Mouse (Mus musculus): ENCODE data around the gene Casp8. TPM values are rescaled to one million over a fixed set of nuclear protein-coding genes. Genes with fewer than 3 reads are reported as not detected.
"Not testable (repeated sequence)": the region's sequence is repeated elsewhere in the genome, so short reads cannot be mapped to it uniquely, and the experiment has no call there.

Gene Casp8
- polyA plus RNA-seq, 1 experiment from 2014 or later = 13.1 TPM

DNA sequence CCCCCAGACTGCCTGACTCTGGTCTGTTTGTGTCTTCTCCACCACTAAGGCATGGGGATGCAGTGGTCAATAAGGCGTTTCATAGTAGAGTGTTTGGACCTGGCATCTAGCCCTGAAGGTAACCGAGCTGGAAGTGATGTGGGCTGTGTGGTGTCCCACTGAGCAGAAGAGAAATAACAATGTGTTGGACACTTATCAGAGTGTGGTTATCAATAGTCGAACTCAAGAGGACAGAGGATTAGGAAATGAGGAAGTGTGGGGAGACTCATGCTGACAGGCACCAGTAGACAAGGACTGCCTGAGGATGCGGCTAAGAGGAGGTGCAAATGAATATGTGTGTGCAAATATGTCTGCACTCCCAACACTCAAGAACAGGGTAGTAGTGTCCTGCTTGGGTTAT lies 81.3 kb downstream of the Casp8 start:
- not testable (repeated sequence) for H3K4me1 ChIP-seq (ENCODE audit: control insufficient read depth, insufficient read depth, low read length); H3K36me3 ChIP-seq (ENCODE audit: control insufficient read depth, insufficient read depth, low read length); H3K9me3 ChIP-seq (ENCODE audit: control insufficient read depth, low read length); H3K4me2 ChIP-seq (ENCODE audit: low read depth); H3K27ac ChIP-seq (ENCODE audit: low read depth, low read length); H3K4me3 ChIP-seq (ENCODE audit: low read depth, low read length); H3K9ac ChIP-seq (ENCODE audit: low read length); H3K27me3 ChIP-seq (ENCODE audit: control insufficient read depth, insufficient read depth, low read length); ATAC-seq (ENCODE audit: insufficient read depth, low FRiP score, low TSS enrichment); DNase-seq (ENCODE audit: low spot score)
- WGBS = 87% methylated on average over 4 of the region's 4 CpGs

GRCm38 (mm10) chr1:58879291-58879690 lies 84.1 kb downstream of the Casp8 start:
- 85% methylated on average over 2 of the region's 2 CpGs for WGBS
- not testable (repeated sequence) for ATAC-seq (ENCODE audit: insufficient read depth, low FRiP score, low TSS enrichment); DNase-seq (ENCODE audit: low spot score)

DNA sequence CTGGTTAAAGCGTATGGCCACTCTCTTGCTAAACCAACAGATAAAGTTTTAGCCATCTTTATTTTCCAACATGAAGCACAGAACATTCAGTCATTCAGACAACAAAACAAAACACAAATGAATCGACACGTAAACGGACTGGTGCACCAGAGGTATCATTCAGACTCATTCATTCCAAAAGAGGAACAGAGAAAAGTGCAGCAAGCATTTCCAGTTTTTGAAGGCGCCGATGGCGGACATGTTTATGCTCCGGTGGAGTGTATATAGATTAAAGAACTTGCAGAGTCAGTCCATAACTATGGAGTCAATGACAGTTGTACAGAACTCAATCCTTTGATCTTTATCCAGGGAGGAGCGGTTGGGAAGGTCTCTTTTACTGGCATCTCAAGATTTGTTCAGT lies 88.1 kb downstream of the Casp8 start:
- H3K9me3 ChIP-seq (ENCODE audit: control insufficient read depth, low read length); ATAC-seq (ENCODE audit: insufficient read depth, low FRiP score, low TSS enrichment); H3K27me3 ChIP-seq (ENCODE audit: control insufficient read depth, insufficient read depth, low read length); H3K4me2 ChIP-seq (ENCODE audit: low read depth); H3K27ac ChIP-seq (ENCODE audit: low read depth, low read length); H3K36me3 ChIP-seq (ENCODE audit: control insufficient read depth, insufficient read depth, low read length); H3K4me1 ChIP-seq (ENCODE audit: control insufficient read depth, insufficient read depth, low read length); DNase-seq (ENCODE audit: low spot score); H3K9ac ChIP-seq (ENCODE audit: low read length); H3K4me3 ChIP-seq (ENCODE audit: low read depth, low read length): not testable (repeated sequence)
- WGBS = 88% methylated on average over 9 of the region's 9 CpGs

More at GRCm38 (mm10) chr1:58879291-58879690, 84.1 kb downstream of the Casp8 start:
- H3K9me3 ChIP-seq (ENCODE audit: control insufficient read depth, low read length); H3K4me2 ChIP-seq (ENCODE audit: low read depth); H3K4me3 ChIP-seq (ENCODE audit: low read depth, low read length); H3K27me3 ChIP-seq (ENCODE audit: control insufficient read depth, insufficient read depth, low read length); H3K27ac ChIP-seq (ENCODE audit: low read depth, low read length); H3K4me1 ChIP-seq (ENCODE audit: control insufficient read depth, insufficient read depth, low read length); H3K36me3 ChIP-seq (ENCODE audit: control insufficient read depth, insufficient read depth, low read length); H3K9ac ChIP-seq (ENCODE audit: low read length): not testable (repeated sequence)

DNA sequence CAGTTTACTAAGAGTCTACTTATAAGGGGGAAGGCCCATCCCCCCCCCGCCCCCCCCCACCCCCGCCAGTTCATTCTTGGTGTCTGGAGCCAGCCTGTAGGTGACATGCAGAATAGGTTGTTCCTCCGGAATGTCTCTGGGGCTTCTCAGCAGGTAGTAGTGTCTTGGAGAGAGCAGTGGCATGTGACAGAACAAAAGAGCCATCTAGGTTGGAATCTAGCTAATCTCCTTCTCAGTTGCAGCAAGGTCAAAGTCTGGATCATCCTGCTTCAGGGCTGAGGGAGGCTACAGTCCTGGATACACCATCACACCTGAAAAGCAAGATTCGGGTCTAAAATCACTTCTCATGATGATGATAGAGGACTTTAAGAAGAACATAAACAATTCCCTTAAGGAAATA lies 90.5 kb downstream of the Casp8 start:
- Histone ChIP-seq H3K9ac (ENCODE audit: low read length) (no peak overlapping the region), H3K4me2 (ENCODE audit: low read depth) (no peak overlapping the region), H3K27ac (ENCODE audit: low read depth, low read length) (no peak overlapping the region), H3K4me1 (ENCODE audit: control insufficient read depth, insufficient read depth, low read length) (no peaks in the 10 kb centered on the region), H3K27me3 (ENCODE audit: control insufficient read depth, insufficient read depth, low read length) (no peaks in the 10 kb centered on the region), H3K4me3 (ENCODE audit: low read depth, low read length) (no peak overlapping the region), H3K36me3 (ENCODE audit: control insufficient read depth, insufficient read depth, low read length) (no peaks in the 10 kb centered on the region), H3K9me3 (ENCODE audit: control insufficient read depth, low read length) (no peaks in the 10 kb centered on the region)
- ATAC-seq (ENCODE audit: insufficient read depth, low FRiP score, low TSS enrichment) (no peak), DNase-seq (ENCODE audit: low spot score) (no peak)
- 76% methylated on average over 4 of the region's 4 CpGs for WGBS

DNA sequence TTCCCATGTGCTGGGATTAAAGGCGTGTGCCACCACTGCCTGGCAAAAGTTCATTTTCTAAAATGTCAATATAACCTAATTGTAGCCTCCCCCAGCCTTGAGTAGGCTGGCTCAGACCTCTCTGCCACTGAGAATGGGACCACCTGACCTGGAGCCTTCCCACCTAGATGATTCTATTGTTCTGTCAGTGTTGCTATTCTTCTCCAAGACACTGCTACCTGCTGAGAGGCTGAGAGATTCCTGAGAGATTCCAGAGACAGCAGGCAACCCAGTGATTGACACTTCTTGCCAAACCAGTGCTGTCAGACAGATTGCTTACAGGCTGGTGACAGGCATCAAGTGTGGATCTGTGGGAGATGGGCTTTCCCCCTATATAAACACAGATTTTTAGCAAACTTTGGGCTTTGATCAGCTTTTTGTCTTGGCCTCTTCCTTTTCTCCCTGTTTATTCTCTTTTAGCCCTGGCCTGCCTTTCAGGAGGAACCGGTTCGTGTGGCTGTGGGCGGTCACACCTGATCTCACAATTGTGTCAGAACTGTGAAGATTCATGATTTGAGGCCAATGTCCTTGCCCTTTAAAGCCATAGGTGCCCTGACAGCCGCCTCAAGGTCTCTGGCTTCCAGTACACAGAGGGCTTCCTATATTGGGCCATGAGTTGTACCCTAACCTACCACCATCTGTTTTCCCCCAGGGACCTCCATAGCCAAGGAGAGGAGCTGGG lies 94.8 kb downstream of the Casp8 start:
- H3K4me1 ChIP-seq (ENCODE audit: control insufficient read depth, insufficient read depth, low read length) = no peaks in the 10 kb centered on the region
- no peak overlapping the region for H3K4me2 ChIP-seq (ENCODE audit: low read depth)
- no peak for ATAC-seq (ENCODE audit: insufficient read depth, low FRiP score, low TSS enrichment)
- DNase-seq (ENCODE audit: low spot score) = no peak
- 79% methylated on average over 5 of the region's 5 CpGs for WGBS
- no peak overlapping the region for H3K4me3 ChIP-seq (ENCODE audit: low read depth, low read length)
- H3K9me3 ChIP-seq (ENCODE audit: control insufficient read depth, low read length) = no peaks in the 10 kb centered on the region
- H3K9ac ChIP-seq (ENCODE audit: low read length) = no peak overlapping the region
- no peak overlapping the region for H3K27ac ChIP-seq (ENCODE audit: low read depth, low read length)
- no peaks in the 10 kb centered on the region for H3K27me3 ChIP-seq (ENCODE audit: control insufficient read depth, insufficient read depth, low read length)
- no peaks in the 10 kb centered on the region for H3K36me3 ChIP-seq (ENCODE audit: control insufficient read depth, insufficient read depth, low read length)

- H3K9ac ChIP-seq (ENCODE audit: low read length); H3K27me3 ChIP-seq (ENCODE audit: control insufficient read depth, insufficient read depth, low read length); H3K27ac ChIP-seq (ENCODE audit: low read depth, low read length); H3K4me1 ChIP-seq (ENCODE audit: control insufficient read depth, insufficient read depth, low read length); H3K36me3 ChIP-seq (ENCODE audit: control insufficient read depth, insufficient read depth, low read length); DNase-seq (ENCODE audit: low spot score); H3K4me2 ChIP-seq (ENCODE audit: low read depth); H3K9me3 ChIP-seq (ENCODE audit: control insufficient read depth, low read length); ATAC-seq (ENCODE audit: insufficient read depth, low FRiP score, low TSS enrichment); H3K4me3 ChIP-seq (ENCODE audit: low read depth, low read length): not testable (repeated sequence)
- 67% methylated on average over 4 of the region's 5 CpGs for WGBS
Measured at GRCm38 (mm10) chr1:58890697-58891290, 95.6 kb downstream of the Casp8 start.

DNA sequence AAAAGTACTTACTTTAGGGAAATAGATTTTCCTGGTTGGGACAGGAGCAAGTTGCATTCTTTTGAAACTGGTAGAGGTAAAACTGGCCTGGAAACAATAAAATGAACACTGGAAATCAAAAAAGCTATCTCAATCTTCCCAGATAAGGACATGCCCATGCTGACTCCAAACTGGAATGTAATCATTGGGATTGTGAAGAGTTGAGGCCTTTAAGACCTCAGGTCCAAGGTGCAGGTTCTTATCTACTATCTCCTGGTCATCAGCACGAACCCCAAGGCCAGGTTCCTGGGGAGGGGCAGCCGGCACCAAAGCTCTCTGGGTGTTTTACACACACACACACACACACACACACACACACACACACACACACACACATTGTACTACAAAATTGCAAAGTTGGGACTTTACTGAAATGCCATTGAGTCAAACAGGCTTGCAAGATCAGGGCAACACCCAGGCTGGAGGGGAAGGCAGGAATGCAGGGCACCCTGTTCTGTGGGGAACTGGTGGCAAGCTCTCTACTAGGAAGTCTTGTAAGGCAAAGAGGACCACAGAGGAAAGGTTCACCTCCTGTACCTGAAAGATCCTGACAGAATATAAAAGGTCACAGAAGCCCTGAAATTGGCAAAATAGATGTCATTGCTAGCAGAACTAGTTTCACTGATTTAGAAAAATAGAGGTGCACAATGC lies 96.5 kb downstream of the Casp8 start:
- H3K27me3 ChIP-seq (ENCODE audit: control insufficient read depth, insufficient read depth, low read length); H3K4me1 ChIP-seq (ENCODE audit: control insufficient read depth, insufficient read depth, low read length); H3K9me3 ChIP-seq (ENCODE audit: control insufficient read depth, low read length); H3K27ac ChIP-seq (ENCODE audit: low read depth, low read length); H3K4me3 ChIP-seq (ENCODE audit: low read depth, low read length); H3K36me3 ChIP-seq (ENCODE audit: control insufficient read depth, insufficient read depth, low read length); H3K9ac ChIP-seq (ENCODE audit: low read length); ATAC-seq (ENCODE audit: insufficient read depth, low FRiP score, low TSS enrichment); H3K4me2 ChIP-seq (ENCODE audit: low read depth); DNase-seq (ENCODE audit: low spot score): not testable (repeated sequence)
- WGBS = 68% methylated on average over 2 of the region's 2 CpGs

- not testable (repeated sequence) for H3K36me3 ChIP-seq (ENCODE audit: control insufficient read depth, insufficient read depth, low read length); H3K4me1 ChIP-seq (ENCODE audit: control insufficient read depth, insufficient read depth, low read length); H3K9ac ChIP-seq (ENCODE audit: low read length); H3K27ac ChIP-seq (ENCODE audit: low read depth, low read length); H3K27me3 ChIP-seq (ENCODE audit: control insufficient read depth, insufficient read depth, low read length); H3K9me3 ChIP-seq (ENCODE audit: control insufficient read depth, low read length); DNase-seq (ENCODE audit: low spot score); ATAC-seq (ENCODE audit: insufficient read depth, low FRiP score, low TSS enrichment); H3K4me3 ChIP-seq (ENCODE audit: low read depth, low read length); H3K4me2 ChIP-seq (ENCODE audit: low read depth)
- 91% methylated on average over 7 of the region's 8 CpGs for WGBS
Measured at GRCm38 (mm10) chr1:58892386-58892785, 97.2 kb downstream of the Casp8 start.
